Mouse (Mus musculus): ENCODE data around the gene Tmem11.

- TF ChIP-seq CTCF (IDR thresholded peaks at IDR 0.05; ENCODE audit: control insufficient read depth, insufficient read depth, insufficient read length), result no peak
- no peak for TF ChIP-seq USF1 (IDR thresholded peaks at IDR 0.05; ENCODE audit: low read depth)
- no peak for TF ChIP-seq MYOD1 (IDR thresholded peaks at IDR 0.05; ENCODE audit: control insufficient read depth, insufficient read length, low read depth)
- TF ChIP-seq MYOG (IDR thresholded peaks at IDR 0.05; ENCODE audit: control insufficient read depth, extremely low read depth, insufficient read length), result no peak
- TF ChIP-seq CEBPB (IDR thresholded peaks at IDR 0.05; ENCODE audit: low read depth), result no peak
Observed at GRCm38 (mm10) chr11:60889861-60890260, 10.8 kb upstream of the Tmem11 start.
